Mouse (Mus musculus): ENCODE results near the gene H2-DMa. TPM values are rescaled to one million over a fixed set of nuclear protein-coding genes. Genes with fewer than 3 reads are reported as not detected.

Gene H2-DMa
- polyA plus RNA-seq, 1 experiment: 177 TPM

GRCm38 (mm10) chr17:34134451-34134850, 15.1 kb downstream of the H2-DMa start:
- H3K4me1 ChIP-seq (replicated peaks; ENCODE audit: control insufficient read depth, insufficient read depth, low read length): peaks cover 31% of the 10 kb centered on the region
- 93% methylated on average over 3 of the region's 3 CpGs for WGBS
- DNase-seq: no peak

GRCm38 (mm10) chr17:34135297-34136224, 16.2 kb downstream of the H2-DMa start:
- H3K27ac ChIP-seq (ENCODE audit: control insufficient read depth, insufficient read depth, low read length): peak overlapping the region; percentile 0; the same call in 1 of the 2 replicates
- peak; percentile 99 for DNase-seq

More at GRCm38 (mm10) chr17:34134451-34134850, 15.1 kb downstream of the H2-DMa start:
- Histone ChIP-seq H3K4me3 (ENCODE audit: control insufficient read depth, insufficient read depth, low read length) (no peak overlapping the region), H3K36me3 (ENCODE audit: control insufficient read depth, insufficient read depth, low read length) (no peaks in the 10 kb centered on the region), H3K27me3 (ENCODE audit: control insufficient read depth, insufficient read depth, low read length) (no peaks in the 10 kb centered on the region), H3K27ac (ENCODE audit: control insufficient read depth, insufficient read depth, low read length) (no peak overlapping the region)
- TF ChIP-seq CTCF (IDR thresholded peaks at IDR 0.05; ENCODE audit: borderline replicate concordance, control insufficient read depth, extremely low read depth, insufficient read depth, low read length, poor library complexity) (no peak), POLR2A (IDR thresholded peaks at IDR 0.05; ENCODE audit: control insufficient read depth, extremely low read depth, insufficient read depth, low read length, poor library complexity) (no peak)

GRCm38 (mm10) chr17:34137601-34138000, 18.3 kb downstream of the H2-DMa start:
- Histone ChIP-seq H3K4me3 (ENCODE audit: control insufficient read depth, insufficient read depth, low read length) (no peak overlapping the region), H3K36me3 (ENCODE audit: control insufficient read depth, insufficient read depth, low read length) (no peaks in the 10 kb centered on the region), H3K4me1 (replicated peaks; ENCODE audit: control insufficient read depth, insufficient read depth, low read length) (peaks cover 22% of the 10 kb centered on the region), H3K27ac (ENCODE audit: control insufficient read depth, insufficient read depth, low read length) (no peak overlapping the region), H3K27me3 (ENCODE audit: control insufficient read depth, insufficient read depth, low read length) (no peaks in the 10 kb centered on the region)
- no peak for TF ChIP-seq CTCF (IDR thresholded peaks at IDR 0.05; ENCODE audit: borderline replicate concordance, control insufficient read depth, extremely low read depth, insufficient read depth, low read length, poor library complexity)
- TF ChIP-seq POLR2A (IDR thresholded peaks at IDR 0.05; ENCODE audit: control insufficient read depth, extremely low read depth, insufficient read depth, low read length, poor library complexity): no peak
- 93% methylated on average over 7 of the region's 7 CpGs for WGBS
- no peak for DNase-seq

More at GRCm38 (mm10) chr17:34135297-34136224, 16.2 kb downstream of the H2-DMa start:
- WGBS: 4% methylated on average over 31 of the region's 31 CpGs
- H3K36me3 ChIP-seq (ENCODE audit: control insufficient read depth, insufficient read depth, low read length): no peaks in the 10 kb centered on the region
- no peaks in the 10 kb centered on the region for H3K27me3 ChIP-seq (ENCODE audit: control insufficient read depth, insufficient read depth, low read length)
- H3K4me3 ChIP-seq (ENCODE audit: control insufficient read depth, insufficient read depth, low read length): peak overlapping the region; percentile 51
- H3K4me1 ChIP-seq (replicated peaks; ENCODE audit: control insufficient read depth, insufficient read depth, low read length): peaks cover 21% of the 10 kb centered on the region
- peak; percentile 100 for TF ChIP-seq CTCF (IDR thresholded peaks at IDR 0.05; ENCODE audit: borderline replicate concordance, control insufficient read depth, extremely low read depth, insufficient read depth, low read length, poor library complexity)
- TF ChIP-seq POLR2A (IDR thresholded peaks at IDR 0.05; ENCODE audit: control insufficient read depth, extremely low read depth, insufficient read depth, low read length, poor library complexity): 0 out of 2 replicates have a peak, but pooled peaks have one; percentile 27

- H3K36me3 ChIP-seq (ENCODE audit: control insufficient read depth, insufficient read depth, low read length): no peaks in the 10 kb centered on the region
- TF ChIP-seq CTCF (IDR thresholded peaks at IDR 0.05; ENCODE audit: borderline replicate concordance, control insufficient read depth, extremely low read depth, insufficient read depth, low read length, poor library complexity) (no peak), POLR2A (IDR thresholded peaks at IDR 0.05; ENCODE audit: control insufficient read depth, extremely low read depth, insufficient read depth, low read length, poor library complexity) (no peak)
- WGBS: 85% methylated on average over 7 of the region's 7 CpGs
- no peak for DNase-seq
- no peak overlapping the region for H3K27ac ChIP-seq (ENCODE audit: control insufficient read depth, insufficient read depth, low read length)
- H3K4me3 ChIP-seq (ENCODE audit: control insufficient read depth, insufficient read depth, low read length): no peak overlapping the region
- peaks cover 31% of the 10 kb centered on the region for H3K4me1 ChIP-seq (replicated peaks; ENCODE audit: control insufficient read depth, insufficient read depth, low read length)
- H3K27me3 ChIP-seq (ENCODE audit: control insufficient read depth, insufficient read depth, low read length): no peaks in the 10 kb centered on the region
Observed at GRCm38 (mm10) chr17:34138655-34139054, 19.3 kb downstream of the H2-DMa start.

- no peak for DNase-seq
- no peak for TF ChIP-seq POLR2A (IDR thresholded peaks at IDR 0.05; ENCODE audit: control insufficient read depth, extremely low read depth, insufficient read depth, low read length, poor library complexity)
- no peak for TF ChIP-seq CTCF (IDR thresholded peaks at IDR 0.05; ENCODE audit: borderline replicate concordance, control insufficient read depth, extremely low read depth, insufficient read depth, low read length, poor library complexity)
- H3K4me1 ChIP-seq (replicated peaks; ENCODE audit: control insufficient read depth, insufficient read depth, low read length): peaks cover 36% of the 10 kb centered on the region
- H3K4me3 ChIP-seq (ENCODE audit: control insufficient read depth, insufficient read depth, low read length): no peak overlapping the region
- no peak overlapping the region for H3K27ac ChIP-seq (ENCODE audit: control insufficient read depth, insufficient read depth, low read length)
- WGBS: 93% methylated on average over 16 of the region's 16 CpGs
- H3K27me3 ChIP-seq (ENCODE audit: control insufficient read depth, insufficient read depth, low read length): no peaks in the 10 kb centered on the region
- no peaks in the 10 kb centered on the region for H3K36me3 ChIP-seq (ENCODE audit: control insufficient read depth, insufficient read depth, low read length)
Observed at GRCm38 (mm10) chr17:34139416-34139815, 20.1 kb downstream of the H2-DMa start.

- no peaks in the 10 kb centered on the region for H3K36me3 ChIP-seq (ENCODE audit: control insufficient read depth, insufficient read depth, low read length)
- no peak for TF ChIP-seq POLR2A (IDR thresholded peaks at IDR 0.05; ENCODE audit: control insufficient read depth, extremely low read depth, insufficient read depth, low read length, poor library complexity)
- TF ChIP-seq CTCF (IDR thresholded peaks at IDR 0.05; ENCODE audit: borderline replicate concordance, control insufficient read depth, extremely low read depth, insufficient read depth, low read length, poor library complexity): no peak
- no peaks in the 10 kb centered on the region for H3K27me3 ChIP-seq (ENCODE audit: control insufficient read depth, insufficient read depth, low read length)
- no peak for DNase-seq
- H3K27ac ChIP-seq (ENCODE audit: control insufficient read depth, insufficient read depth, low read length): no peak overlapping the region
- H3K4me1 ChIP-seq (replicated peaks; ENCODE audit: control insufficient read depth, insufficient read depth, low read length): peaks cover 44% of the 10 kb centered on the region
- 83% methylated on average over 5 of the region's 5 CpGs for WGBS
- H3K4me3 ChIP-seq (ENCODE audit: control insufficient read depth, insufficient read depth, low read length): no peak overlapping the region
Observed at GRCm38 (mm10) chr17:34140240-34140639, 20.9 kb downstream of the H2-DMa start.
